9 mouse cellular contexts compared by ENCODE assay signal in genomic region chr6:71980165-71980564, GRCm38 (mm10).
DNase-seq lines count a peak whose midpoint lies in the region; ATAC-seq lines count a peak whose summit lies in the region.
"Had no signal": no experiment of that assay in that cellular context is flagged by ENCODE, and none has a peak within 500 bp of the region (broad histone marks: within the 10 kb centered on the region; RNA-seq: fewer than 3 reads in every experiment).

No protein-coding gene starts in this region.

- intact Hi-C loops in heart, postnatal 36 days (cut with DNase I), result loop anchor here (5.0 kb wide), 1 partner anchor 117 kb away; the partner anchor contains the start of gene St3gal5

- WGBS in heart, embryonic 13.5 days, result 41% methylated on average over 8 of the region's 8 CpGs
- WGBS in forebrain, embryonic 14.5 days, result 90% methylated on average over 8 of the region's 8 CpGs

- no peak overlapping the region for H3K4me3 ChIP-seq in heart, embryonic 13.5 days
- no peak overlapping the region for H3K4me3 ChIP-seq in forebrain, embryonic 14.5 days (ENCODE audit: low read depth, low read length)
- H3K4me3 ChIP-seq: hindbrain, embryonic 10.5 days had no signal

- peak overlapping the region; percentile 50; the same call in 1 of the 2 replicates for H3K9ac ChIP-seq in heart, embryonic 13.5 days
- no peak overlapping the region for H3K9ac ChIP-seq in forebrain, embryonic 14.5 days (ENCODE audit: low read length)

- ATAC-seq in heart, embryonic 13.5 days (ENCODE audit: extremely low read depth, insufficient number of reproducible peaks, low FRiP score, low TSS enrichment), result no peak
- ATAC-seq in common myeloid progenitor, adult 5-6 weeks (replicated peaks; ENCODE audit: low read depth, poor library complexity, severe bottlenecking), result peak; percentile 50
- peak; percentile 82 for ATAC-seq in megakaryocyte progenitor cell, adult 5-6 weeks (replicated peaks; ENCODE audit: poor library complexity)
- ATAC-seq in forebrain, embryonic 14.5 days, result no peak

- peaks cover 60% of the 10 kb centered on the region for H3K36me3 ChIP-seq in heart, embryonic 13.5 days
- H3K36me3 ChIP-seq in forebrain, embryonic 14.5 days (ENCODE audit: control insufficient read depth, insufficient read depth, low read length), result peaks cover 59% of the 10 kb centered on the region

- peak overlapping the region; percentile 89 for H3K27ac ChIP-seq in heart, embryonic 13.5 days (replicated peaks)
- H3K27ac ChIP-seq in forebrain, embryonic 14.5 days (ENCODE audit: low read depth, low read length), result no peak overlapping the region

- H3K27me3 ChIP-seq in heart, embryonic 13.5 days (replicated peaks), result no peaks in the 10 kb centered on the region
- no peaks in the 10 kb centered on the region for H3K27me3 ChIP-seq in forebrain, embryonic 14.5 days (replicated peaks; ENCODE audit: control insufficient read depth, insufficient read depth, low read length)

- 0 out of 2 replicates have a peak overlapping the region, but pooled peaks have one; percentile 11 for H3K4me2 ChIP-seq in heart, embryonic 13.5 days
- H3K4me2 ChIP-seq in forebrain, embryonic 14.5 days (ENCODE audit: low read length), result no peak overlapping the region

- DNase-seq in heart, postnatal 36 days, result no peak
- DNase-seq in CD4-positive, CD25-positive, alpha-beta regulatory T cell, adult 2 months (ENCODE audit: low read depth, low spot score), result peak; percentile 77
- no peak for DNase-seq in gastrocnemius, adult 18-20 months (ENCODE audit: low spot score)
- DNase-seq in forebrain, embryonic 14.5 days (ENCODE audit: low spot score), result no peak
- DNase-seq in kidney, postnatal 25 days, result no peak

- H3K4me1 ChIP-seq in heart, embryonic 13.5 days, result peaks cover 45% of the 10 kb centered on the region
- no peaks in the 10 kb centered on the region for H3K4me1 ChIP-seq in forebrain, embryonic 14.5 days (ENCODE audit: control insufficient read depth, insufficient read depth, low read length)

- H3K9me3 ChIP-seq in heart, embryonic 13.5 days, result no peaks in the 10 kb centered on the region
- H3K9me3 ChIP-seq in forebrain, embryonic 14.5 days (replicated peaks; ENCODE audit: control insufficient read depth, low read length), result no peaks in the 10 kb centered on the region
- H3K9me3 ChIP-seq: hindbrain, embryonic 10.5 days had no signal

Comparison
In these comparisons a context has a peak if more than half of its experiments do, and no peak if none do; other contexts are left out.
1. ATAC-seq: peak in common myeloid progenitor, adult 5-6 weeks (single experiment) and megakaryocyte progenitor cell, adult 5-6 weeks (single experiment); none in heart, embryonic 13.5 days (single experiment) and forebrain, embryonic 14.5 days (single experiment).